Comparison of ENCODE assay signal across 7 mouse cellular contexts in the genomic region with DNA sequence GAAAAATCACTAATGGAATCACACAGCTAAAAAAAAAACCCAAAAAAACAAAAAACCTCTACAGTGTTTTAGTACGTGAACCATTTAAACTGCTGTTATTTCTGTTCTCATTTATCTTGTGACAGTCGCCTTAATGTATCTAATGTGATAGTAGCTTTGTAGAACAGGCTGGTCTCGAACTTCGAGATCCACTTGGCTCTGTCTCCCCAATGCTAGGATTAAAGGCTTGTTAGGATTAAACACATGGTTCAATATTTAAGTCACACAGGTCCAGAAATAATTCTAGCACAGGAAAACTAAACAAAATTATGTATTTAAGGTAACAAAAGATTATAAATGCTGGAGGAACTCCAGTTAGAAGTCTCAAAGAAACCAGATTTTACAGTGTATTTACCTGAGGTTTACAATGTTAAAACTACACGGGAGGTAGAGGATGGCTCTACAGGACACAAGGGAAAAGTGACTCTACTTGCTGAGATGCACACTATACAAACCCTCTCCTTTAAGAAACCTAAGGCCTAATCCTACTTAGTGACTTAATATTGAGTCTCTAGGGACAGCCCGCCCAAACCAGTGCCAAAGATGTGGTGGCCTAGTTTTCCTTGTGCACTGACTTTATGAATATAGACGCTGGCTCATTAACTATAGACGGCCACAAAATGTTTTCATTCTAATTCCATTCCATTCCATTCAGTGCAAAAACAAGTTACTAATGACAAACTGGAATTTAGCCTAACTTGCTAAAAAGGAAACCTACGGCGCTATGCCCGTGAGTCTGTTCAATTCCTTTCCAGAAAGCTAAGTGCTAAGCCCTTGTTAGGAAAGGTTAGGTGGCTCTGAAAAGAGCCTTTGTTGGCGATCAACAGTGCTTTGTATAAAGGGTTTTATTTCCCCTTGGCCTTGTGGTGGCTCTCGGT. TPM values are rescaled to one million over a fixed set of nuclear protein-coding genes. Genes with fewer than 3 reads are reported as not detected.
DNase-seq lines count a peak whose midpoint lies in the region; ATAC-seq and TF ChIP-seq lines count a peak whose summit lies in the region.

No protein-coding gene starts in this region.

- TF ChIP-seq POLR2A in cortical plate, adult 2 months (IDR thresholded peaks at IDR 0.05; ENCODE audit: extremely low read depth, insufficient read depth, low read length): no peak

- TF ChIP-seq CTCF in lung, postnatal 0 days (IDR thresholded peaks at IDR 0.05): no peak
- no peak for TF ChIP-seq CTCF in cortical plate, adult 2 months (IDR thresholded peaks at IDR 0.05; ENCODE audit: extremely low read depth, insufficient read depth, low read length)
- no peak for TF ChIP-seq CTCF in hindbrain, postnatal 0 days (IDR thresholded peaks at IDR 0.05; ENCODE audit: low read depth)

- WGBS in lung, postnatal 0 days: 2% methylated on average over 13 of the region's 13 CpGs
- 2% methylated on average over 13 of the region's 13 CpGs for WGBS in hindbrain, postnatal 0 days

- TF ChIP-seq EP300 in lung, postnatal 0 days (IDR thresholded peaks at IDR 0.05): no peak

- no peak overlapping the region for H3K9ac ChIP-seq in lung, postnatal 0 days (replicated peaks; ENCODE audit: low read depth)
- no peak overlapping the region; the same call in 1 of the 2 replicates for H3K9ac ChIP-seq in hindbrain, postnatal 0 days (replicated peaks; ENCODE audit: low read length)

- H3K4me2 ChIP-seq in lung, postnatal 0 days (replicated peaks; ENCODE audit: low read depth, low read length): peak overlapping the region; percentile 58
- H3K4me2 ChIP-seq in hindbrain, postnatal 0 days (ENCODE audit: low read depth, low read length): peak overlapping the region; percentile 62

- no peaks in the 10 kb centered on the region for H3K36me3 ChIP-seq in lung, postnatal 0 days (ENCODE audit: insufficient read depth, low read length)
- H3K36me3 ChIP-seq in hindbrain, postnatal 0 days (ENCODE audit: insufficient read depth, low read length): no peaks in the 10 kb centered on the region

- no peaks in the 10 kb centered on the region for H3K9me3 ChIP-seq in lung, postnatal 0 days (ENCODE audit: low read length)
- no peaks in the 10 kb centered on the region for H3K9me3 ChIP-seq in hindbrain, postnatal 0 days (ENCODE audit: low read length)

- DNase-seq in lung, postnatal 0 days (ENCODE audit: low spot score): peak; percentile 6
- DNase-seq in lung, adult 18-20 months: no peak
- DNase-seq in hindbrain, postnatal 0 days (ENCODE audit: low spot score): no peak
- DNase-seq in neural tube, embryonic 10.5 days (ENCODE audit: extremely low spot score, low spot score): peak; percentile 51
- no peak for DNase-seq in thymus, postnatal 25 days
- no peak for DNase-seq in left cerebral cortex, adult 9 months (ENCODE audit: low spot score in 2 of 2)

- no peak for ATAC-seq in lung, postnatal 0 days
- no peak for ATAC-seq in hindbrain, postnatal 0 days

- H3K27me3 ChIP-seq in lung, postnatal 0 days (replicated peaks; ENCODE audit: insufficient read depth, low read length): no peaks in the 10 kb centered on the region
- no peaks in the 10 kb centered on the region for H3K27me3 ChIP-seq in hindbrain, postnatal 0 days (ENCODE audit: insufficient read depth, low read length)

- H3K4me3 ChIP-seq in lung, postnatal 0 days (ENCODE audit: low read depth, low read length): 0 out of 2 replicates have a peak overlapping the region, but pooled peaks have one; percentile 8
- peak overlapping the region; percentile 24; the same call in 1 of the 2 replicates for H3K4me3 ChIP-seq in cortical plate, adult 2 months (ENCODE audit: insufficient read depth, low read length)
- H3K4me3 ChIP-seq in hindbrain, postnatal 0 days (ENCODE audit: low read length): peak overlapping the region; percentile 32

- H3K27ac ChIP-seq in lung, postnatal 0 days (ENCODE audit: low read length): peak overlapping the region; percentile 40; the same call in 1 of the 2 replicates
- peak overlapping the region; percentile 85 for H3K27ac ChIP-seq in cortical plate, adult 2 months (ENCODE audit: insufficient read depth, low read length)
- H3K27ac ChIP-seq in hindbrain, postnatal 0 days: peak overlapping the region; percentile 80

- H3K4me1 ChIP-seq in lung, postnatal 0 days (ENCODE audit: insufficient read depth, low read depth, low read length): peaks cover 6% of the 10 kb centered on the region; the same call in 1 of the 2 replicates
- no peaks in the 10 kb centered on the region for H3K4me1 ChIP-seq in cortical plate, adult 2 months (ENCODE audit: control insufficient read depth, insufficient read depth, low read length)
- peaks cover 10% of the 10 kb centered on the region; the same call in 1 of the 2 replicates for H3K4me1 ChIP-seq in hindbrain, postnatal 0 days (ENCODE audit: insufficient read depth, low read length)

RNA-seq across cellular contexts. Expression of gene Hist1h4i, which starts 0.7 kb away (rescaled TPM):
- 4.1 and 4.6 TPM in 2 replicates for polyA plus RNA-seq in lung, postnatal 0 days (2015; fragmentation: Nextera tagmentation; extraction: Ambion mirVana)
- 5.7 and 7.9 TPM in 2 replicates for polyA plus RNA-seq in cortical plate, adult 2 months (2012; rRNA removed)
- 20.6 and 39.3 TPM in 2 replicates for total RNA-seq in hindbrain, postnatal 0 days (2014; rRNA removed)
- polyA plus RNA-seq in hindbrain, postnatal 0 days (2015; fragmentation: Nextera tagmentation; extraction: Ambion mirVana): 5.1 and 5.5 TPM in 2 replicates

RNA-seq across cellular contexts. Expression of gene Hist1h2ag, which starts 0.8 kb away (rescaled TPM):
- 2.7 TPM in 1 of 2 replicates, not detected in the other for polyA plus RNA-seq in lung, postnatal 0 days (2015; fragmentation: Nextera tagmentation; extraction: Ambion mirVana)
- polyA plus RNA-seq in cortical plate, adult 2 months (2012; rRNA removed): 0.63 and 1.1 TPM in 2 replicates
- total RNA-seq in hindbrain, postnatal 0 days (2014; rRNA removed): 477 and 856 TPM in 2 replicates
- polyA plus RNA-seq in hindbrain, postnatal 0 days (2015; fragmentation: Nextera tagmentation; extraction: Ambion mirVana): 13.5 and 16.6 TPM in 2 replicates

RNA-seq across cellular contexts. Expression of gene Hist1h2bj, which starts 1.1 kb away (rescaled TPM):
- 1.0 and 1.5 TPM in 2 replicates for polyA plus RNA-seq in lung, postnatal 0 days (2015; fragmentation: Nextera tagmentation; extraction: Ambion mirVana)
- polyA plus RNA-seq in cortical plate, adult 2 months (2012; rRNA removed): 0.64 and 0.69 TPM in 2 replicates
- 777 and 1,409 TPM in 2 replicates for total RNA-seq in hindbrain, postnatal 0 days (2014; rRNA removed)
- 4.2 and 6.8 TPM in 2 replicates for polyA plus RNA-seq in hindbrain, postnatal 0 days (2015; fragmentation: Nextera tagmentation; extraction: Ambion mirVana)

RNA-seq across cellular contexts. Expression of gene Hist1h2bk, which starts 6.2 kb away (rescaled TPM):
- 0.45 and 0.81 TPM in 2 replicates for polyA plus RNA-seq in lung, postnatal 0 days (2015; fragmentation: Nextera tagmentation; extraction: Ambion mirVana)
- polyA plus RNA-seq in cortical plate, adult 2 months (2012; rRNA removed): 0.50 and 0.64 TPM in 2 replicates
- total RNA-seq in hindbrain, postnatal 0 days (2014; rRNA removed): 468 and 587 TPM in 2 replicates
- polyA plus RNA-seq in hindbrain, postnatal 0 days (2015; fragmentation: Nextera tagmentation; extraction: Ambion mirVana): 0.84 and 1.2 TPM in 2 replicates

RNA-seq across cellular contexts. Expression of gene Hist1h2ah, which starts 6.5 kb away (rescaled TPM):
- polyA plus RNA-seq in lung, postnatal 0 days (2015; fragmentation: Nextera tagmentation; extraction: Ambion mirVana): 4.2 and 5.2 TPM in 2 replicates
- 0.75 TPM in 1 of 2 replicates, not detected in the other for polyA plus RNA-seq in cortical plate, adult 2 months (2012; rRNA removed)
- 67.7 and 136 TPM in 2 replicates for total RNA-seq in hindbrain, postnatal 0 days (2014; rRNA removed)
- polyA plus RNA-seq in hindbrain, postnatal 0 days (2015; fragmentation: Nextera tagmentation; extraction: Ambion mirVana): 2.2 and 10.5 TPM in 2 replicates

Comparison
In these comparisons a context has a peak if more than half of its experiments do, and no peak if none do; other contexts are left out.
1. DNase-seq: peak in lung, postnatal 0 days (single experiment) and neural tube, embryonic 10.5 days (single experiment); none in lung, adult 18-20 months (0 of 2), hindbrain, postnatal 0 days (single experiment), thymus, postnatal 25 days (single experiment) and left cerebral cortex, adult 9 months (0 of 2).
2. Peak in every context shown above with its lines, with median percentiles within 50 percentile points of each other: H3K27ac ChIP-seq and H3K4me3 ChIP-seq.